In genomic region chr12:119483922-119484631, GRCm38 (mm10) we compare ENCODE assay signal across 24 mouse cellular contexts.
A peak's percentile ranks its signal among the peaks of the same experiment; 100 is the strongest.
DNase-seq lines count a peak whose midpoint lies in the region; ATAC-seq and TF ChIP-seq lines count a peak whose summit lies in the region.
"Had no signal": no experiment of that assay in that cellular context is flagged by ENCODE, and none has a peak within 500 bp of the region (broad histone marks: within the 10 kb centered on the region; RNA-seq: fewer than 3 reads in every experiment).

No protein-coding gene starts in this region.

- peak; percentile 3 for DNase-seq in lung, postnatal 36 days
- DNase-seq in lung, postnatal 0 days (ENCODE audit: low spot score) = no peak
- no peak for DNase-seq in layer of hippocampus, adult 18-20 months (ENCODE audit: low spot score in 2 of 2)
- no peak for DNase-seq in spleen, postnatal 4 days (ENCODE audit: low spot score in 2 of 2)
- DNase-seq: adrenal gland, postnatal 25 days; cerebellum, adult 11 months; cerebellum, adult 9-11 months; gastrocnemius, postnatal 14 days; heart, adult 2 months; kidney, adult 8-10 months; kidney, postnatal 25 days; liver, embryonic 13.5 days; lung, embryonic 14.5 days; thymus, postnatal 14 days had no signal

- no peak for ATAC-seq in lung, postnatal 0 days
- ATAC-seq in granulocyte monocyte progenitor cell, adult 5-6 weeks (replicated peaks; ENCODE audit: poor library complexity, severe bottlenecking) = peak; percentile 95
- peak; percentile 93 for ATAC-seq in monocyte, adult 5-6 weeks (replicated peaks; ENCODE audit: insufficient number of reproducible peaks, low FRiP score, low TSS enrichment, poor library complexity, severe bottlenecking)
- no peak for ATAC-seq in hindbrain, embryonic 13.5 days (ENCODE audit: low FRiP score)
- ATAC-seq: forebrain, embryonic 16.5 days; inflammation-experienced regulatory T-cells, adult 6 months; midbrain, embryonic 13.5 days had no signal

- WGBS in lung, postnatal 0 days = 79% methylated on average over 5 of the region's 5 CpGs
- WGBS in hindbrain, embryonic 13.5 days = 89% methylated on average over 5 of the region's 5 CpGs

- no peaks in the 10 kb centered on the region for H3K4me1 ChIP-seq in lung, postnatal 0 days (ENCODE audit: insufficient read depth, low read depth, low read length)
- no peaks in the 10 kb centered on the region for H3K4me1 ChIP-seq in hindbrain, embryonic 13.5 days (replicated peaks)
- H3K4me1 ChIP-seq: forebrain, embryonic 10.5 days; limb, embryonic 12.5 days; liver, embryonic 13.5 days; midbrain, embryonic 13.5 days; neural tube, embryonic 13.5 days had no signal

- no peaks in the 10 kb centered on the region for H3K27me3 ChIP-seq in lung, postnatal 0 days (replicated peaks; ENCODE audit: insufficient read depth, low read length)
- H3K27me3 ChIP-seq in hindbrain, embryonic 13.5 days = no peaks in the 10 kb centered on the region
- H3K27me3 ChIP-seq: limb, embryonic 12.5 days; liver, embryonic 13.5 days; midbrain, embryonic 13.5 days; neural tube, embryonic 13.5 days had no signal

- TF ChIP-seq CTCF in lung, postnatal 0 days (IDR thresholded peaks at IDR 0.05) = no peak

- no peak for TF ChIP-seq EP300 in lung, postnatal 0 days (IDR thresholded peaks at IDR 0.05)

- no peaks in the 10 kb centered on the region for H3K9me3 ChIP-seq in lung, postnatal 0 days (ENCODE audit: low read length)
- no peaks in the 10 kb centered on the region for H3K9me3 ChIP-seq in hindbrain, embryonic 13.5 days
- H3K9me3 ChIP-seq: forebrain, embryonic 10.5 days; limb, embryonic 12.5 days; liver, embryonic 13.5 days; midbrain, embryonic 13.5 days; neural tube, embryonic 13.5 days had no signal

- H3K4me3 ChIP-seq in lung, postnatal 0 days (ENCODE audit: low read depth, low read length) = no peak overlapping the region
- H3K4me3 ChIP-seq in hindbrain, embryonic 13.5 days = no peak overlapping the region
- H3K4me3 ChIP-seq: forebrain, embryonic 10.5 days; heart, adult 2 months; limb, embryonic 12.5 days; liver, embryonic 13.5 days; midbrain, embryonic 13.5 days; neural tube, embryonic 13.5 days had no signal

- H3K27ac ChIP-seq in lung, postnatal 0 days (ENCODE audit: low read length) = no peak overlapping the region
- H3K27ac ChIP-seq in hindbrain, embryonic 13.5 days = no peak overlapping the region
- H3K27ac ChIP-seq: forebrain, embryonic 10.5 days; heart, adult 2 months; hindbrain, embryonic 14.5 days; limb, embryonic 12.5 days; liver, embryonic 13.5 days; midbrain, embryonic 13.5 days; neural tube, embryonic 13.5 days had no signal

- no peak overlapping the region for H3K4me2 ChIP-seq in lung, postnatal 0 days (replicated peaks; ENCODE audit: low read depth, low read length)
- no peak overlapping the region for H3K4me2 ChIP-seq in hindbrain, embryonic 13.5 days
- H3K4me2 ChIP-seq: hindbrain, embryonic 14.5 days; limb, embryonic 12.5 days; liver, embryonic 13.5 days; lung, embryonic 14.5 days; midbrain, embryonic 13.5 days; neural tube, embryonic 13.5 days had no signal

- H3K36me3 ChIP-seq in lung, postnatal 0 days (ENCODE audit: insufficient read depth, low read length) = no peaks in the 10 kb centered on the region
- H3K36me3 ChIP-seq in hindbrain, embryonic 13.5 days = no peaks in the 10 kb centered on the region
- H3K36me3 ChIP-seq: forebrain, embryonic 10.5 days; limb, embryonic 12.5 days; liver, embryonic 13.5 days; midbrain, embryonic 13.5 days; neural tube, embryonic 13.5 days had no signal

- H3K9ac ChIP-seq in lung, postnatal 0 days (replicated peaks; ENCODE audit: low read depth) = no peak overlapping the region
- H3K9ac ChIP-seq in hindbrain, embryonic 13.5 days = no peak overlapping the region
- H3K9ac ChIP-seq: hindbrain, embryonic 14.5 days; limb, embryonic 12.5 days; liver, embryonic 13.5 days; lung, embryonic 14.5 days; midbrain, embryonic 13.5 days; neural tube, embryonic 13.5 days had no signal

Comparison
In these comparisons a context has a peak if more than half of its experiments do, and no peak if none do; other contexts are left out.
1. ATAC-seq: peak in granulocyte monocyte progenitor cell, adult 5-6 weeks (single experiment) and monocyte, adult 5-6 weeks (single experiment); none in lung, postnatal 0 days (single experiment) and hindbrain, embryonic 13.5 days (single experiment).